Mouse (Mus musculus): ENCODE results near the gene Atp5e.

Gene Atp5e

GRCm38 (mm10) chr2:174463789-174464523 is at the start of gene Atp5e:
TSS of gene Atp5e (minus strand) at chr2:174464105.
- peak; percentile 96 for DNase-seq (ENCODE audit: low read depth, low spot score)

- no peak for DNase-seq (ENCODE audit: low read depth, low spot score)
Measured at GRCm38 (mm10) chr2:174509825-174510224, 45.9 kb upstream of the Atp5e start.

GRCm38 (mm10) chr2:174507998-174508397 is 44.1 kb upstream of the Atp5e start:
- no peak for DNase-seq (ENCODE audit: low read depth, low spot score)

GRCm38 (mm10) chr2:174502831-174503460 is 39.0 kb upstream of the Atp5e start:
- no peak for DNase-seq (ENCODE audit: low read depth, low spot score)

- DNase-seq (ENCODE audit: low read depth, low spot score) = no peak
Measured at GRCm38 (mm10) chr2:174502321-174502720, 38.4 kb upstream of the Atp5e start.

GRCm38 (mm10) chr2:174501517-174501916 is 37.6 kb upstream of the Atp5e start:
- DNase-seq (ENCODE audit: low read depth, low spot score) = no peak

GRCm38 (mm10) chr2:174500814-174501503 is 37.1 kb upstream of the Atp5e start:
- DNase-seq (ENCODE audit: low read depth, low spot score) = no peak

- peak; percentile 40 for DNase-seq (ENCODE audit: low read depth, low spot score)
Measured at GRCm38 (mm10) chr2:174492858-174493257, 29.0 kb upstream of the Atp5e start.

- no peak for DNase-seq (ENCODE audit: low read depth, low spot score)
Measured at GRCm38 (mm10) chr2:174487005-174487404, 23.1 kb upstream of the Atp5e start.

GRCm38 (mm10) chr2:174478746-174479145 is 14.8 kb upstream of the Atp5e start:
- no peak for DNase-seq (ENCODE audit: low read depth, low spot score)

- DNase-seq (ENCODE audit: low read depth, low spot score) = no peak
Measured at GRCm38 (mm10) chr2:174477543-174478319, 13.8 kb upstream of the Atp5e start.

- no peak for DNase-seq (ENCODE audit: low read depth, low spot score)
Measured at GRCm38 (mm10) chr2:174473550-174473927, 9.6 kb upstream of the Atp5e start.

- DNase-seq (ENCODE audit: low read depth, low spot score) = peak; percentile 100
Measured at GRCm38 (mm10) chr2:174472818-174473549, 9.1 kb upstream of the Atp5e start, which contains the start of gene Prelid3b. TSS of gene Prelid3b (minus strand) at chr2:174473081.

GRCm38 (mm10) chr2:174472407-174472806 is 8.5 kb upstream of the Atp5e start:
- no peak for DNase-seq (ENCODE audit: low read depth, low spot score)

- no peak for DNase-seq (ENCODE audit: low read depth, low spot score)
Measured at GRCm38 (mm10) chr2:174470786-174471405, 7.0 kb upstream of the Atp5e start.

GRCm38 (mm10) chr2:174470333-174470732 is 6.4 kb upstream of the Atp5e start:
- DNase-seq (ENCODE audit: low read depth, low spot score) = no peak

- DNase-seq (ENCODE audit: low read depth, low spot score) = no peak
Measured at GRCm38 (mm10) chr2:174463370-174463769, 535 bp downstream of the Atp5e start.

GRCm38 (mm10) chr2:174459365-174459764 is 4.5 kb downstream of the Atp5e start:
- no peak for DNase-seq (ENCODE audit: low read depth, low spot score)

- DNase-seq (ENCODE audit: low read depth, low spot score) = no peak
Measured at GRCm38 (mm10) chr2:174453681-174454080, 10.2 kb downstream of the Atp5e start.

GRCm38 (mm10) chr2:174450353-174450752 is 13.6 kb downstream of the Atp5e start, which contains the start of gene Tubb1:
TSS of gene Tubb1 (plus strand) at chr2:174450695.
- DNase-seq (ENCODE audit: low read depth, low spot score) = no peak

- no peak for DNase-seq (ENCODE audit: low read depth, low spot score)
Measured at GRCm38 (mm10) chr2:174448405-174448804, 15.5 kb downstream of the Atp5e start.

Data from A20 (cell line).